Comparison of ENCODE assay signal across 10 mouse cellular contexts in the genomic region with DNA sequence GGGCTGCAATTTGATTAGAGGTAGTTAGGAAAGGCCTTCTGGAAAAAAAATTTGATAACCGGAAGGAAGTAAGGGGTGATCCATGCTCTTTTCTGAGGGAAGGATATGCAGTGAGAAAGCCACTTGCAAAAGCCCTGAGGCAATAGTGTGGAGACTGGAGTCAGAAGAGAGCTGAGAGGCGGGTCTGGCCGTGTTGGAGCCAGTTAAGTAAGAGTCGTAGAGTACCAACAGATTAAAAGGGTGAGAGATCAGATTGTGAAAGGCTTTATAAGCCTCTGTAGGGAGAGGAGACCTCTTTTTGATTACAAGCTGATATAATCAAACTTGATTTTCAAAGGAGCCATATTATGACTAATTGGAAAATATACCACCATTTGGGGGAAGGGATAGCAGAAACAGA. TPM values are rescaled to one million over a fixed set of nuclear protein-coding genes. Genes with fewer than 3 reads are reported as not detected.
DNase-seq lines count a peak whose midpoint lies in the region; ATAC-seq and TF ChIP-seq lines count a peak whose summit lies in the region.
"Had no signal": no experiment of that assay in that cellular context is flagged by ENCODE, and none has a peak within 500 bp of the region (broad histone marks: within the 10 kb centered on the region; RNA-seq: fewer than 3 reads in every experiment).

No protein-coding gene starts in this region.

- TF ChIP-seq CTCF in gastrocnemius, adult 2 months (IDR thresholded peaks at IDR 0.05) = no peak
- no peak for TF ChIP-seq CTCF in midbrain, postnatal 0 days (IDR thresholded peaks at IDR 0.05)

- intact Hi-C loops in gastrocnemius, adult 2 months (cut with DNase I) = loop anchor here (5.0 kb wide), 1 partner anchor 75 kb away; no protein-coding TSS in a partner anchor
- intact Hi-C loops in gastrocnemius, postnatal 36 days (cut with DNase I) = no loop called here

- no peak overlapping the region for H3K27ac ChIP-seq in gastrocnemius, adult 2 months
- no peak overlapping the region for H3K27ac ChIP-seq in lung, embryonic 15.5 days
- no peak overlapping the region for H3K27ac ChIP-seq in liver, embryonic 12.5 days
- H3K27ac ChIP-seq in midbrain, postnatal 0 days (ENCODE audit: low read depth, low read length) = no peak overlapping the region

- H3K4me1 ChIP-seq in lung, embryonic 15.5 days = peaks cover 15% of the 10 kb centered on the region
- peaks cover 33% of the 10 kb centered on the region for H3K4me1 ChIP-seq in liver, embryonic 12.5 days
- H3K4me1 ChIP-seq in midbrain, postnatal 0 days (ENCODE audit: insufficient read depth, low read length) = peaks cover 10% of the 10 kb centered on the region; the same call in 1 of the 2 replicates

- H3K9me3 ChIP-seq in lung, embryonic 15.5 days = no peaks in the 10 kb centered on the region
- H3K9me3 ChIP-seq in liver, embryonic 12.5 days (replicated peaks) = no peaks in the 10 kb centered on the region
- H3K9me3 ChIP-seq in midbrain, postnatal 0 days (ENCODE audit: low read length) = no peaks in the 10 kb centered on the region

- H3K36me3 ChIP-seq in lung, embryonic 15.5 days = no peaks in the 10 kb centered on the region
- H3K36me3 ChIP-seq in liver, embryonic 12.5 days = no peaks in the 10 kb centered on the region
- H3K36me3 ChIP-seq in midbrain, postnatal 0 days (ENCODE audit: insufficient read depth, low read length) = no peaks in the 10 kb centered on the region

- no peaks in the 10 kb centered on the region for H3K27me3 ChIP-seq in lung, embryonic 15.5 days
- H3K27me3 ChIP-seq in liver, embryonic 12.5 days (replicated peaks) = no peaks in the 10 kb centered on the region
- no peaks in the 10 kb centered on the region for H3K27me3 ChIP-seq in midbrain, postnatal 0 days (ENCODE audit: insufficient read depth, low read length)

- H3K4me2 ChIP-seq in lung, embryonic 15.5 days = 0 out of 2 replicates have a peak overlapping the region, but pooled peaks have one; percentile 4
- H3K4me2 ChIP-seq in liver, embryonic 12.5 days = no peak overlapping the region
- peak overlapping the region; percentile 9; the same call in 1 of the 2 replicates for H3K4me2 ChIP-seq in midbrain, postnatal 0 days (ENCODE audit: low read depth, low read length, poor library complexity, severe bottlenecking)

- H3K9ac ChIP-seq in lung, embryonic 15.5 days = no peak overlapping the region
- no peak overlapping the region for H3K9ac ChIP-seq in liver, embryonic 12.5 days
- no peak overlapping the region for H3K9ac ChIP-seq in midbrain, postnatal 0 days (replicated peaks; ENCODE audit: low read length, poor library complexity, severe bottlenecking)
- H3K9ac ChIP-seq: forebrain, postnatal 0 days had no signal

- DNase-seq in gastrocnemius, adult 2 months = peak; percentile 18
- no peak for DNase-seq in gastrocnemius, postnatal 36 days
- no peak for DNase-seq in lung, postnatal 14 days
- no peak for DNase-seq in midbrain, postnatal 0 days (ENCODE audit: low spot score)
- no peak for DNase-seq in right cerebral cortex, postnatal 14 days
- no peak for DNase-seq in retina, postnatal 1 day
- DNase-seq: forebrain, postnatal 0 days; heart, adult 18-20 months had no signal

- no peak for ATAC-seq in lung, embryonic 15.5 days (ENCODE audit: borderline replicate concordance, extremely low read depth, low FRiP score, low TSS enrichment)
- ATAC-seq in liver, embryonic 12.5 days = no peak
- ATAC-seq in midbrain, postnatal 0 days (ENCODE audit: low FRiP score) = no peak
- ATAC-seq: forebrain, postnatal 0 days had no signal

- WGBS in lung, embryonic 15.5 days = 55% methylated on average over 4 of the region's 4 CpGs
- 58% methylated on average over 4 of the region's 4 CpGs for WGBS in liver, embryonic 12.5 days (ENCODE audit: insufficient replicate concordance)
- WGBS in midbrain, postnatal 0 days = 56% methylated on average over 4 of the region's 4 CpGs

- peak overlapping the region; percentile 6 for H3K4me3 ChIP-seq in gastrocnemius, adult 2 months
- H3K4me3 ChIP-seq in lung, embryonic 15.5 days = no peak overlapping the region
- H3K4me3 ChIP-seq in liver, embryonic 12.5 days = 0 out of 2 replicates have a peak overlapping the region, but pooled peaks have one; percentile 1
- H3K4me3 ChIP-seq in midbrain, postnatal 0 days (ENCODE audit: low read depth, low read length) = no peak overlapping the region

RNA-seq across cellular contexts. Expression of gene Lyst, which starts 1.7 kb away (rescaled TPM):
- total RNA-seq in gastrocnemius, adult 2 months (2021) = 1 to 10 TPM; 3.9 to 6.1 TPM
- 1 to 10 TPM; 4.9 to 5.7 TPM for total RNA-seq in gastrocnemius, postnatal 36 days (2021)
- polyA plus RNA-seq in lung, embryonic 15.5 days (2015; fragmentation: Nextera tagmentation; extraction: Ambion mirVana) = 4.9 and 5.3 TPM in 2 replicates
- 1.9 TPM in 2 replicates for polyA plus RNA-seq in liver, embryonic 12.5 days (2016; fragmentation: Nextera tagmentation; extraction: Ambion mirVana)
- 15.9 and 19.5 TPM in 2 replicates for total RNA-seq in midbrain, postnatal 0 days (2014; rRNA removed)
- polyA plus RNA-seq in midbrain, postnatal 0 days (2015; fragmentation: Nextera tagmentation; extraction: Ambion mirVana) = 3.1 and 5.2 TPM in 2 replicates

Comparison
In these comparisons a context has a peak if more than half of its experiments do, and no peak if none do; other contexts are left out.
1. H3K4me3 ChIP-seq: peak in gastrocnemius, adult 2 months (single experiment) and liver, embryonic 12.5 days (single experiment); none in lung, embryonic 15.5 days (single experiment) and midbrain, postnatal 0 days (single experiment).